Mouse (Mus musculus) lung, postnatal 36 days (tissue): ENCODE results near the gene Pawr.
"Not testable (repeated sequence)": the region's sequence is repeated elsewhere in the genome, so short reads cannot be mapped to it uniquely, and the experiment has no call there.

Experiments
- DNase-seq: peaks from one replicate; pipeline ENCODE4 v3.0.0; 2022; ENCODE audit warnings: mixed read lengths

The Pawr gene

DNA sequence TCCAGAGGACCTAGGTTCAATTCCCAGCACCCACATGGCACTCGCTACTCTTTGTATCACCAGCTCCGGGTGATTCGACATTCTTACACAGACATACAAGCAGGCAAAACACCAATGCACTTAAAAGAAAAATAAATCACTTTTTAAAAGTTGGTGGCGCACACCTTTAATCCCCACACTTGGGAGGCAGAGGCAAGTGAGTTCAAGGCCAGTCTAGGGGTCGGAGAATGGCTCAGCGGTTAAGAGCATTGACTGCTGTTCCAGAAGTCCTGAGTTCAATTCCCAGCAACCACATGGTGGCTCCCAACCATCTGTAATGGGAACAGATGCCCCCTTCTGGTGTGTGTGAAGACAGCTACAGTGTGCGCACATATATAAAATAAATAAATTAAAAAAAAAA is 16.7 kb upstream of the Pawr start:
- DNase-seq, result no peak

DNA sequence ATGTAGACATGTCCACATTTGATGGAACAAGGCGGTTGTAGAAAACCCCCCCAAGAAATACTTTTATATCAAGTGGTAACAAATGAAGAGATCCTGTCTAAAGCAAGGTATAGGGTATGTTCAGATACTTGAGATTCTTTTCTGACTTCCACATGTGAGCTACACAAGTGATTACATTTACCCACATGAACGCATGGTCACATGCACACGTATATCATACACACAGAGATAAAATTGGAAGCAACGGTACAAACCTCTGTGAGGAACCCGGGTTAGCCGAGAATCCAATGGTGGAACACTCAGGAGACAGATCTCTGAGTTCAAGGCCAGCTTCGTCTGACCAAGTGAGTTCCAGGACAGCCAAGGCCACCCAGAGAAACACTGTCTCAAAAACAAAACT is 3.6 kb upstream of the Pawr start:
- no peak for DNase-seq

DNA sequence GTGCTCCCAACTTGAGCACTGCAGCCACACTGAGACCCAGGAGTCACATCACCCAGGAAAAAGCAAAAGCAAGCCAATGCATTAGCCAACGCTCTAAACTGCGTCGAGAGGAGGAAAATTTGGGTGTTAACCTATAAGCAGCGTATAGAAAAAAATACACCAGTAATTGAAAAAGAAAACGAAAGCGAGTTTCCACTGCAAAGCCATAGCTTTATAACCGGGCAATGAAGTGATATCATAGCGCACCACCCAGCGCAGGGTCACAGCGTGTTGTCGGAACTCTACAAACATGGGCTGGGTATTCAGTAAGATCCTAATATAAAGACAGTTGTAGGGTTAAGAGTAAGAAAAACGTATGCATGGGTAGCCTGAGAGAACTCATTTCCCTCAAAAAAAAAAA is 2.9 kb upstream of the Pawr start:
- DNase-seq, result no peak

DNA sequence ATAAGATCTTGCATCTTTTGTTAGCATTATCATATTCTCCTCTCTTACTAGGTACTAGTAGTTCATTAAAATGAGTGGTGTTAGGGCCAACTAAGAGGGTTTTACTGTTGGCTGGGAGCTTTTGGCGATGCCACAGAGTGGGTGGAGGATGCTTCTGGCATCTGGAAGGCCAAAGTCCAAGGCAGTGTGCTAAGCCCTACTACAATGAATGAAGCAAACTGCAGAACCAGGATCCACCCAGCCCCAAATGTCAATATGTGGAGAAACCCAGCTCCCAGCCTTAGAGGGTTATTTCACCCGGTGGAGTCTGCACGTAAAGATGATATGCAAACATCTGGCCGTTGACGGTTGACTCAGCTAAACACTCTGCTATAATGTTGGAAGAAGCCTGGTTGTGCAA is 2.1 kb upstream of the Pawr start:
- DNase-seq, result no peak

DNA sequence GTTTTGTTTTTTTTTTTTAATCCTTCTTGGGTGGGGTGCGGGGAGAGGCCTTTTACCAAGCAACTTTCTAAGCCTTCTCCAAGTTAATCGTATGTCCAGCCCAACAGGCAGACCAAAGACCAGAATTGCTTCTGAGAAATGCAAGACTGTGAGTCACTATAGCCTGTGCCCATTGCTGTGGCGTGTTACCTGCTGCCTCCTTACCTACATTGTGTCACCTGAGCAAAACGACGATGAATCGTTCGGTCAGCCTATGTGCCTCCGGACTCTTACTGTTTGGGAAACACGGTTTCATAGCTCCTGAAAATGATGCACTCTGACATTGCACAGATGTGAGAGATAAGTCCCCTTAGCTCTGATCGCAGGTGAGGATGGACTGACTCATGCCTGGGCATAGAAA is 957 bp upstream of the Pawr start:
- no peak for DNase-seq

DNA sequence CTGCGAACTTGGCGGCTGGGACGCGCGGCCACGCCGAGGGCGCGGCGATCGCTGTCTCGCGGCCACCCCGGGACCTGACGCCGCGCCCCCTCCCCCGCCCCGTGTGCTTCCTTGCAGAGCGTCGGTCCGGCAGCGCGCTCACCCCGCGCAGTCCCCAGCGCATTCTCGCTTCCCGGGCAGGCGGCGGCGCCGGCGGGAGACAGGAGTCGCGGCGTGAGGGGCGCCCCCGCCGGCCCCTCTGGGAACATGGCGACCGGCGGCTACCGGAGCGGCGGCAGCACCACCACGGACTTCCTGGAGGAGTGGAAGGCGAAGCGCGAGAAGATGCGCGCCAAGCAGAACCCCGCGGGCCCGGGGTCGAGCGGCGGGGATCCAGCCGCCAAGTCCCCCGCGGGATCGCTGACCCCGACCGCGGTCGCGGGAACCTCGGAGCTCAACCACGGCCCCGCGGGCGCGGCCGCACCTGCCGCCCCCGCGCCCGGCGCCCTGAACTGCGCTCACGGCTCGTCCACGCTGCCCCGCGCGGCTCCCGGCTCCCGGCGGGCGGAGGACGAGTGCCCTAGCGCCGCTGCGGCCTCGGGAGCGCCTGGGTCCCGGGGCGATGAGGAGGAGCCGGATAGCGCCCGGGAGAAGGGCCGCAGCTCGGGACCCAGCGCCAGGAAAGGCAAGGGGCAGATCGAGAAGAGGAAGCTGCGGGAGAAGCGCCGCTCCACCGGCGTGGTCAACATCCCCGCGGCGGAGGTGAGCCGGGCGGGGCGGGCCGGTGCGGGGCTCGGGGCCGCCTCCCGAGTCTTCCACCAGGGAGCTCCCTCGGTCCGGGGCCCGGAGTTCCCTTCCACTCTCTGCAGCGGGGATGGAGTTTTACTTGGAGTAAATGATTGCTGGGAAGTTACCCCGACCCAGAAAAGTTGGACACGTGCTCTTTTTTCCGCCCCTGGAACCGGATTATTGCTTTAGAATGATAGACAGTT is 935 bp downstream of the Pawr start:
- DNase-seq, result peak; percentile 63

DNA sequence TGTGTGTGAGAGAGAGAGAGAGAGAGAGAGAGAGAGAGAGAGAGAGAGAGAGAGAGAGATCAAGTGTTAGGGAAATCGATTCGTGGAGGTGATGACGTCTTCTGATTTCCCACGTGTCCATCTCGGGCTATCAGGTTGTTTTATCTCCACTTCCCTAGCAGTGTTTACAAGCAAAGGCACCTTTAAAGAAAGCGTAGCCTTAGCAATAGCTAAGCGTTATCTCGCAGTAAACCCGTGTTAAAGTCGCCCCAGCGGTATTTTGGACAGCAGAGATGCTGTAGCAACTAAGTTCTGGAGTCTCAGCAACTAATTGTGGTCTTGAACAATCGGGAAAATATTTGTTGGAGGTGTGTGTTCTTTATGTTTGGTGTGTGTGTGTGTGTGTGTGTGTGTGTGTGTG is 1.7 kb downstream of the Pawr start:
- peak; percentile 39 for DNase-seq

DNA sequence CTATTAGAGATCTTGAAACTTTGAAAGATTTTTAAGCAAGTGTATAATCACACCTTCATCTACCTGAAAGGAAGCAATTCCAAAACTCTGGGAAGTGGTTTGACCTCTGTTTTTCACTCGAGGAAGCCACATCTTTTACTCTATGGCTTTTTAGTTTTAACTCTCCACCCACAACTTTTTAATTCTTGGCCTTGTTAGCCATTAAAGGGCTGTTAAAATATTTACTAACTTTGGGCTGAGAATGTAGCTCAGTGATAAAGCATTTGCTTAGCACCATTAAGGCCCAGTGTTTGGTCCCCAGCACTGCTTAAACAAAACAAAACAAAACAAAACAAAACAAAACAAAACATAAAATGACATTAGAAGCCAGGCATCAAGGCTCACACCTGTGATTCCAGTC is 2.2 kb downstream of the Pawr start:
- DNase-seq, result no peak

DNA sequence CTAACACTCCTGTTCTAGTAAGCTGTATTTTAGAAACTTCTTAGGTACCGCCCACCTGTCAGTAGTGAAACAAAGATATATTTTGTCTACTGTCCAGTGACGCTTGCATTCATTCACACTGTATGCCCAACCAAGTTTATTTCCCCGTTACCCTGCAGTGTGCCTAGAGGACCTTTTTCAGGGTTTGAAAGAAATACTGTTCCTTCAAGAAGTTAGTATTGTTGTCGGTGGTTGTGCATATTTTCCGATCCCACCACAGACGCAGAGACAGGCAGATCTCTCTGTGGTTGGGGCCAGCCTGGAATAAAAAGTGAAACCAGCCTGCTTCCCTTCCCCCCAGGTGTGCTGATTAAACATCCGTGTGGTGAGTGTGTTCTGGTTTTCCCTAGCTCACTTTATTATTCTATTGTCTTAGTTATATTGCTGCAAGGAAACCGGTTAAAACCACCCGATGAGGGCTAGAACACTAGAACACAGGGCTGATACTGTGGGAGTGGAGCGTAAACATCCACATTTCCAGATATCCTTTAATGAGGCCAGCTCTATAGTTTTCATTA is 3.9 kb downstream of the Pawr start:
- no peak for DNase-seq

DNA sequence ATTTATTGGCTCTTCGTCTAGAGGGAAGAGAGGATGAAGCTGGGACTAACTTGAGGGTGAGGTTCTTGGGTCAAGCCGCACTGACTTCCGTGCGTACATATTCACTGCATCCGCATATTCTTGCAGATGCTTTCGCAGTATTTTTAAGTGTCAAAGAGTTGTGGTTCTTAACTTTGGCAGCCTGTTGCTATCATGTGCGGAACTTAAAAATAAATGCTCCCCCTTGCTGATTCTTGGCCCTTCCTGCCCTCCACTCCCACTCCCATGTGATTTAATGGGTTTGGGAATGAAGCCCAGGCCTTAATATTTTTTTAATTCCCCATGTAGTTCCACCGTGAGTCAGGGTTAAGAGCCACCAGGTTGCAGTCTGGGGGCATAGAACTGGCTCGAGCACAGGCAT is 4.7 kb downstream of the Pawr start:
- DNase-seq, result no peak

DNA sequence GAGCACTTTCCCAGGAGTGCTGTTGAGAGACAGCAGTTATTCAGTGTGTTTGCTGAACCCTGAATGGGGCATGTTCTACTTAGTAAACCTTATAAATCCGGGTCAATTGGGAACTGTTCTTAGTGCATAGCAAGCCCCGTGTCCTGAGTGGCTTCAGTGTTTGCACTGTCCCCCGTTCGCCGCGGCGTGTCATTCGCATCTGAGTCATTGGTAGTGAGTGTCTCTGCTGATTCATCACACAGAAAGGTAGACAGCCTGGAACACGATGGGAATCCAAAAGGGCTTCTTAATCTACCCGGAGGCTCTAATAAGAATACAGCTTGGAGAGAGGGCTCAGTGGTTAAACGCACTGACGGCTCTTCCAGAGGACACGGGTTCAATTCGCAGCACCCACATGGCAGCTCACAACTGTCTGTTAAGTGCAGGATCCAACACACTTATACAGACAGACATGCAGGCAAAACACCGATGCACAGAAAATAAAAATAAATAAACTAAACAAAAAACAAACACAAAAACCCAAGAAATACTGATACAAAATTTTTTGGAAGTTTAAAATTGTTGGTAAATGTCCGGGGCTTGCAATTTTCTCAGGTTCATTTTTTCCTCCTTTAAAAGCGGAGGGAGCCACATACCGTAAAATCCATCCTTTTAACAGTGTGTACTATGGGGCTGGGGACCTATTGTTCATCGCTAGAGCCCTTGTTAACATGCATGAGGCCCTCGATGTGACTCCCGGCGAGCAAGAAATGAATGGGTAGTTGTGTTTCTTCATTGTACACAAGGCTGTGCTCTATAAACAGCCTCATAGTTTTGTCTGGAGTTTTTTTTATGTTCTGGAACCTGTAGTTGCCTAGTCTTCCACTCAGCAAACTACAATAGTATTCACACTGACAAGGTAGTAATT is 6.4 kb downstream of the Pawr start:
- DNase-seq, result no peak

DNA sequence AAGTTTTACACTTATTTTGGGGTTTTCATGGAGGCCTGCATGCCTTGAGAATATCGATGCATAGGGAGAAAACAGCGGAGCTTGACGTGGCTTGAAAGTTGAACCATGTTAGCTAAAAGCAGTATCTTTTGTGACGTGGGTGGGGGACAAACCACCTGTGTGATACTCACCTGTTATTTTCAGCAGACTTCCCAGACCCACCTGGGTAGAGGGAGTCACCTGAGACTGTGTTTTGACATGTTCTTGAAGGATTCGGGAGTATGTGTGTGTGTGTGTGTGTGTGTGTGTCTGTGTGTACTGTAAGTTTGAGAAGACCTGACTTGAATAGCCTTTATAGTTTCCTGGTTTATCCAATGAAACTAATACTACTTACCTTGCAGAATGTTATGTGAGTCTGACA is 7.2 kb downstream of the Pawr start:
- DNase-seq, result no peak

DNA sequence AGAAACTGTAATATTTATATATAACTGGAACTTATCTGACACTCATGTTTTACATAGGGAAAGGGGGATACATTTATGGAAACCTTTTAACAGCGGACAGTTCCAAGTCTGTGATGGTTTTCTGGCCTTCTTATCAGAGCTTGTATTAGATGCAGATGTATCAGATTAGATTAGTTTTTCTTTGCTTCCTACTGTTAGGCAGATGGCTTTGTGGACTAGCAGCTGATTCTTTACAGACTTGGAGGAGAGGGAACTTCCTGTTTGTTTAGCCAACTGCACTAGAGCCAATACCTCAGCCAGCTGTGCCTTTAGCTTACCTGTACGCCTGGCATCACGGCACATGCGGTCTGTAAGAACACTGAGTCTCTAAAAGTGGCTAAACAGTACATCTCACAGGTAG is 8.0 kb downstream of the Pawr start:
- no peak for DNase-seq

DNA sequence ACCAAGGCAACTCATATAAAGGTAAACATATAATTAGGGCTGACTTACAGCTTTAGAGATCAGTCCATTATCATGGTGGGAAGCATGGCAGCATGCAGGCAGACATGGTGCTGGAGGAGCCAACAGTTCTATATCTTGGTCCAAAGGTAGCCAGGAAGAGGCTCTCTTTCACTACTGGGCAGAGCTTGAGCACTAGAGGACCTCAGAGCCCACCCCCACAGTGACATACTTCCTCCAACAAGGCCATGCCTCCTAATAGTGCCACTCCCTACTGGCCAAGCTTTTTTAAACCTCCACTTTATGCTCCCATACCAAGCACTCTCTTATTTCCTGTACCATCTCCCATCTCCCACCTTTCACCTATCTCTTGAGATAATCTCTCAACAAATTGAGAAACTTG is 11.8 kb downstream of the Pawr start:
- no peak for DNase-seq

DNA sequence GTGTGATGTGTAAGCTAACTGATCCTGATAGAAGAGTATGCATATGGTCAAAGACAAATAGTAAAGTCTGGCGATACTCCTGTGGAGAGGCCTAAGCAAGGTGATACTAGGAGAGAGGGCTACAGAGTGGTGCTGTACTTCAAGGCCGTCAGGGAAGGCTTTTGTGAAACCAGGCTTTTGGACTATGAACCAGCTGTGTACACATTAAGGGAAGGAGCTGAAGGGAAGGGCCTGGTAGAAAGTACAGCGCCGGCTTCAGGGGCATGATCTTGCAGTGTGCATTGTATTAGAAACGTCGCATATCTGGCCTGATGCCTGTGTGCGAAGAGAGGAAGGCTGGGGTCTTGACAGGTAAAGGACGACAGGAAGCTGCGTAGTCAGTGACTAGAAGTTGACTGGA is 13.2 kb downstream of the Pawr start:
- DNase-seq, result no peak

DNA sequence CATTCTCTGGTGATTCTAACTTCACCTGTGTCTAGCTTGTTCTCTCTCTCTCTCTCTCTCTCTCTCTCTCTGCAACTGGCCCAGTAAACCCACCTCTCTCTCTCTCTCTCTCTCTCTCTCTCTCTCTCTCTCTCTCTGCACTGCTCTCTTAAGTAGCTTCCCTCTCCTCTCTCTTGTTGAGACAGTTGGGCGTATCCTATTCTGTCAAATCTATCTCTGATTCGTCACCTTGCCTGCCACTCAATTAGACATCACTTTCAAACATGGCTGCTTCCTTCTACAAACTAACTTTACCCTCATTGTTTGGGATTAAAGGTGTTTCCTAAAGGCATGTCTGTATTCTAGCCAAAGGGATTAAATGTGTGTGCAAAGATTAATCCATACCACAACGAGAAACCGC is 14.4 kb downstream of the Pawr start:
- DNase-seq, result not testable (repeated sequence)

DNA sequence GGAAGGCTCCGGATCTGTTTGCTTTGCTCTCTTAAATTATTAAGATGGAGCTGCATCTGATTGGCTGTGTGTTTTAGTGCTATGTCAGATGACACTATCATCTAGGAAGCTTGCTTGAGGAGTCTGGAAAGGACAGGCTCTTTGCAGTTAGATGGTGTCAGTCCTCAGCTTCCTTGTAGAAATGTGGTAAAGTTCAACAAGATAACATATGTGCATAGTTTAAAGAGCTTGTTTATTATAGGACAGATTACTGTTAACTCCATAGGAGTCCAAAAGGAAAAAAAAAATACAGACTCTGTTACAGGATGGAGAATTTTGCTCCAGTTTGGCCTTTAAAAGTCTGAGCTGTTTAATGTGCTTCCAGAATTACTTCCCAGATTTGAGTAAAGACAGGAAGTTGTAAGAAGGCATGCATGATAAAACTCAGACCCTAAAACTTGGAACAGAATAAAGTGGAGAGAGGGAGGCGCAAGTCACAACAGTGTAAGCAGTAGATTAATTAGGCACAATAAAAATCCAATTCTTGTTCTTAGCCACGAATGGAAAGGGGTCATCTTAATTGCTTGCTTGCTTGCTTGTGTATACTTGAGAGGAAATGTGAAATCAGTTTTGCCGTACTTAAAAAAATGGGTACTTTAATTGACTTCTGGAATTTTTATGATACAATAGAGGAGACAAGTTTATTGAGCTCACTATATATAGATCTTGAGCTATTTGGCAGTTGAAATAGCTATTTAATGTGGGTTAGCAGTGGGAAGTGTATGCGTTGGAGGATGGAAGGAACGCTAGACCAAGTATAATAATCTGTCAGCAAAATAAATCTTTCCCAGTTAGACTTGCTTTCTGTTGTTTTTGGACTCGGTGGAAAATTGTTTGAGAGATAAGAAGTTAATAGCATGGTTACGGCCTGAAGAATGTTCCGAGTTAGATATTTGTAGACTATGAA is 18.5 kb downstream of the Pawr start:
- DNase-seq, result no peak

DNA sequence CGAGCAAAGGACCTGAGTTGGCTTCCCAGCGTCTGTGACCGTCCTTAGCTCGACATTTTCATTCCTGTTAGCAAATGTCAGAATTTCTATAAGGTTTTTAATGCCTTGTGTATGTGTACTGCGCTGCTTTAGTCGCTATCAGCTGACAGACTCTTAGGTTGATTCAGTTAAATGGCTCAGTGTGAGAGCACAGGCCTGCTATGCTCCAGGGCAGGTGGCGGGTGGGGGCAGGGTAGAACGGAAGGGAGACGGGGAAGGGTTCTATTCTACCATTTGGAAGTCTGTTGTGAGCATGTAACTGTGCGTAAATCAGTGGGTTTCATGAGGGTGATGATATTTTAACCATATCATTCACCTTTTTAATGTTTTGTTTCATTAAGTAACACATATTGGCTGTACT is 21.0 kb downstream of the Pawr start:
- DNase-seq, result no peak

DNA sequence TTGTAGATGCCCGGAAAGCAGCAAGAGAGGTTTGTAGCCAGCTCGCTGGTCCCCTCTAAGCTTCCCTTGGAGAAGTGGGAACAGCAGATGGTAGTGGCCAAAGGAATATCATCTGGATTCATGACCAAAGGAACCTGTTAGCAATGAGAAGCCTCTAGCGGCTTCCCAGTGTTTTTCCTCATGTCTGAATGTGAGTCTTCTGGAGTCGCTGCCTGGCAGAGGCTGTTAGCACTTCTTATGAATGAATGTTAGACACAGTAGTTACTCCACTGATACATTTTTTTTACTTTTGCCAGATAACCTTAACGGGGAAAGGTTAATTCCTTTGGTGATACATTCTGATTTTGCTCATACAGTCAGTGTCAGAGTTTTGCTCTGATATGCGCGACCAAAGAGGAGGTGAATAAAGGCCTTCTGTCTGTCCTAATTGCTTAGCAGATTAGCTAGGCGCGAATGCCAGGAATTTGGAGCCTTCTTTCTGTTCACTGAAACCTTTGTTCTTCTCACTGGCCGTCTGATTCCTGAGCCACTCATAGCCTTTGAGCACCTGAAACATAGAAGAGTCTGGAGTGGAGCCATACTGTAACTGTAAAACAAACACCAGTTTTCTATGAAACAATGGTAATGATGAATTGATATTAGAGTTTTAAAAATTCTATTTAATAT is 22.9 kb downstream of the Pawr start:
- no peak for DNase-seq

DNA sequence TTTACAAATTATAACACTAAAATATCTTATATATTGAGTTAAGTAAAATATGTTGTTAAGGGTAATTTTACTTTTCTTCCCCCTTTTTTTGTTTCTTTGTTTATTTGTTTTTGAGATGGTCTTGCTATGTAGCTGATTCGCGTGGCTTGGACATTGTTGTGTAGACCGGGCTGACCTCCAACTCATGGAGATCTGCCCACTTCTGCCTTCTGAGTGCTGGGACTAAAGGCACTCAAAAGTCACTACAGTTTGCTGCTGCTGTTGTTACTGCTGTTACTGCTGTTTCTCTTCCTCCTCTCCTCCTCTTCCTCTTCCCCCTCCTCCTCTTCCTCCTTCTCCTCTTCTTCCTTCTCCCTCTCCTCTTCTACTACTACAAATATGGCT is 23.5 kb downstream of the Pawr start:
- peak; percentile 31 for DNase-seq

DNA sequence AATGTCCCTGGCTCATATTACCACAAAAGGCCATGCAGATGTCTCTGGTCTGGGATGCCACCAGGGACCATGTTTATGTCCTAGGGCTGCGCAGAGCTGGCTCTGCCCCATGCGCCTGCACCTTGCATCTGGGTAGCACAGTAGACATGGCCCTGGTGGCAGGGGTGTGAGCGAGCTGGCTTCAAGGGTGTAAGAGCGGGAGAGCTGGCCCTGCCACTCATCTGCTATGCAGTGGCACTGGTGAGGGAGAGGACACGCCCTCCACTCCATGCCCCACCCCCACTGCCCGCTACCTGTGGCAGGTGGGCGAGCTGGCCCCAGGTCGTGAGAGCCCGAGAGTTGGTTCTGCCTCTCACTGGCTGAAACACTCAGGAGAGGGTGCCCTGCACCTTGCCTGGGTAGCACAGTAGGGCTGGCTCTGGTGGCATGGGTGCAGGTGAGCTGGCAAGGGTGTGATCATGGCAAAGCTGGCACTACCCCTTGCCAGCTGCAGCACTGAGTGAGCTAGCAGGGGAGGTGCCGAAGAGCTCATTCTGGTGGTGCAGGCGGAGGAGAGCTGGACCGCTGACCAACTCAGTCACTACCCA is 24.8 kb downstream of the Pawr start:
- DNase-seq, result no peak

DNA sequence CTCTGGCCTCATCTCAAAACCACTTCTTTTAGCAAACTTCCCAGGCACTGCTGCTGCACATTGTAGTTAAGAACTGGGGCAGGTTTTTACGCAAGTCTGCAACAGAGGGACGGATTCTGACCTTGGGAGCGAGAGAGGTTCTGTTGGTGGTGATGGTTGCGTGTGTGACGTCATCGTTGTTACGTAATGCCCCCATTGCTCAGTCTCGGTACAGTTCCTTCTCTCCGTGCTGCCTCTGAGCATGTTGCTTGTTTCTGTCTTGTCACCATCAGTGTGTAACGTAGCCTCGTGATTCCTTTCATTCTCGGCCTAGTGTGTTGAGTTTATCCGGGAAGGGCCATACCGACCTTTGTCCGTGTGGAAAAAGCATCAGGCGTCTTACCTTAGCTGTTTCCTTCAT is 28.1 kb downstream of the Pawr start:
- DNase-seq, result no peak
